Mouse (Mus musculus): ENCODE measurements at regions not wholly inside any gene's neighbourhood (a gene's known extent, or its start where the extent isn't known, plus 50 kb on each side); places are given as distances from the start of the nearest gene placed in this dataset.
"Not testable (repeated sequence)": the region's sequence is repeated elsewhere in the genome, so short reads cannot be mapped to it uniquely, and the experiment has no call there.

DNA sequence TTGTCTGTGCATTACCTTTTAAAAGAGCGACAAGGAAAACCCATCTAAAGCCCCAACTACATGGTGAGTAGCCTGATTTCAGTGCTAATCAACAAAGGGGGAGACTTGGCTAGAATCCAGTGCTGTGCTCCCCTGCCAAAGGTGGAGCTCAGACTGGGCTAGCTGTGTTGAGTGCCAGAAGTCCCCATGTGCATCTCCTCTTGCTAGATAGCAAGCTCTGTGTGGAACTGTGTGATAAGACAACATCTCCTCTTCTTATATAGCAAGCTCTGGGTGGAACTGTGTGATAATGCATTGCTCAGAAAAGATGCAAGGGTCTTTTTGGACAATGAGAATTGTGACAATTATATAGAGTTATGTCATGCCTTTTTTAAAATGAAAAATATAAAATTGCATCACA is 741.4 kb downstream of the Adam6a start:
- DNase-seq, result no peak

DNA sequence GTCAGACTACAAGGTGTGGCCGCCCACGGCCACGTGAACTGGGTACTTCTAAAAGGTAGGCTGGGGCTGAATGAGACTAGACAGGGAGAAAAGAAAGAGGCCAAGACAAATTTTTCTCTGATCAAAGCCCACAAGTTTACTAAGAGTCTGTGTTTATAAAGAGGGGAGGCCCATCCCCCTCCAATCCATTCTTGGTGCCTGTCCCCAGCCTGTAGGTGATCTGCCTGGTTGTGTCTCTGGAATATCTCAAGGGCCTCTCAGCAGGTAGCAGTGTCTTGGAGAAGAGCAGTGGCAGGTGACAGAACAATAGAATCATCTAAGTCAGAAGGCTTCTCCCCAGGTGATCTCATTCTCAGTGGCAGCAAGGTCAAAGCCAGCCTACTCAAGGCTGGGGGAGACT is 743.3 kb downstream of the Adam6a start:
- no peak for DNase-seq

GRCm38 (mm10) chr12:114291083-114291482 is 747.4 kb downstream of the Adam6a start:
- no peak for DNase-seq

- DNase-seq, result no peak
These were observed 756.1 kb downstream of the Adam6a start for GRCm38 (mm10) chr12:114299771-114300170.

- no peak for DNase-seq
These were observed 758.0 kb downstream of the Adam6a start for GRCm38 (mm10) chr12:114301728-114302127.

DNA sequence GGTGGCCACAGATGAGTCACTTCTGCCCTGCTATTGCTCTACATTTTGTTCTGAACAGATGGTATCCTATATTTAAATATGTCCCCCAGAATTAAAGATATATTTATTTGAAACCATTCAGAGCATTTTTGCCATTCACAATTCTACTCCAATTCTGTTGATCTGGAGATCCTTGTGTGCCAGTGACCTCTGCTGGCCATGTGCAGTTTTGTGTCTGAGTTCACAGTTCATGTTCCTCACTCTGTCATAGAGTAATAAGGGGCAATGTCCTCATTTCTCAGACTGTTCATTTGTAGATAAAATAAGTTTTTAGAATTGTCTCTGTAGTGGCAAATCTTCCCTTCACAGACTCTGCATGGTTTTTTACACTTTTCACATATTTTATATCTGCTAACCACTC is 788.8 kb downstream of the Adam6a start:
- no peak for DNase-seq

DNA sequence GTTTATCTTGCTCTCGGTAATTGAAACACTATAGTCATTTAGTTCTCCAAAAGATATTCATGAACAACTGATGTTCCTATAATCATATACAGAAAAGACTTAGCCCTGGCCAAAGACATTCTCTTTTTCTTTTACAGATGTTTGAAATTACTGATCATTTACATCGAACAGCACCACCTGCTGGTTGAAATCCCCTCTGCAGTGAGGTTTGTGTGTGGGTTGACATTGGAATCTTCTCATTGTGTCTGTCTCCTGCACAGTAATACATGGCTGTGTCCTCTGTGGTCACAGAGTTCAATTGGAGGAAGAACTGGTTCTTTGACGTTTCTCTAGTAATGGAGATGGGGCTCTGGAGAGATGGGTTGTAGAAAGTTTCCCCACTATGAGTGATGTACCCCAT is 822.6 kb downstream of the Adam6a start:
- peak; percentile 19 for DNase-seq

DNA sequence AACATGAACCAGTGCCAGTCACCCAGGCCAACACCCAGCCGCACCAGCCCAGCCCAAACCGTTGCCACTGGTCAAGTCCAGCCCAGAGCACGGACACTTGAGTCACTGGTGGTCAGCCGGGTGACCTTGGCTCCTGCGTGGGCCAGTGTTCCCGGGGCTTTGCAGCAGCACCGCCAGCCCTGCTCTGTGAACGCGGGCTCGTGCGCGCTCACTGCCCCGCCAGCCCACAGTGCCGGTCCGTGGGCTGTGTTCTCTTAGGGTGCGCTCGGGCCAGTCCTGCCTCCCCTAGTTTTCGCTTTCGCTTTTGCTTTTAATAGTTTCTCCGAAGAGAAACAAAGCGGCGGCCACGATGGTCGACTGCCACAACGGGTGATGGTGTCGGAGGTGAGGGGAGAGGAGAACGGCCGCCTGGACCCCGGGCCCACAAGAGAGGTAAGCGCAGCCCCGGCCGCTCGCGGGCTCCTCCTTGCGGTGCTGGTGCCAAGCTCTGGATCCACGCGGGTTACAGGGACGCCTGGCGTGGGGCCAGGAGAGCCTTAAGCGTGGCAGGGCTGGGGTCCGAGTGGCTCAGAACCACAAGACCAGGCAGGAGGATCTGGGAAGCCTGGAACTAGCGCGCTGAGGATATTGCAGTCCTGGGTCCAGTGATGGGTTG is 835.1 kb downstream of the Adam6a start:
- peak; percentile 47 for DNase-seq

- DNase-seq, result peak; percentile 2
These were observed 847.7 kb downstream of the Adam6a start for GRCm38 (mm10) chr12:114391447-114391846.

DNA sequence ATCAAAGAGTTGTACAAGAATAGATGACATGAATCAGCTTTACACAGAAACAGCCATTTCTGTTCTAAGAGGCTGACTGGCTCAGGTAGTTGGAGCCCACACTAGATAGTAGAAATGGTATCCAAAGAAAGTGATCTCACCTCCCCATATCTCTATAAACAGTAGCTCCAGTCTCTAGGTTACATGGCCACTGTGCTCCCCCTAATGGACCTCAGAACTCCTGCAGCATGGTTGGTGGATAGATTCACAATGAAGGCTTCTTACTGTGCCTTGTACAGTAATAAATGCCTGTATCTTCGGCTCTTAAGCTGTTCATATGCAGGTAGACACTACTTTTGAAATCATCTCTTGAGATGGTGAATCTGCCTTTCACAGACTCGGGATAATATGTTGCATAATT is 862.5 kb downstream of the Adam6a start:
- DNase-seq, result no peak

DNA sequence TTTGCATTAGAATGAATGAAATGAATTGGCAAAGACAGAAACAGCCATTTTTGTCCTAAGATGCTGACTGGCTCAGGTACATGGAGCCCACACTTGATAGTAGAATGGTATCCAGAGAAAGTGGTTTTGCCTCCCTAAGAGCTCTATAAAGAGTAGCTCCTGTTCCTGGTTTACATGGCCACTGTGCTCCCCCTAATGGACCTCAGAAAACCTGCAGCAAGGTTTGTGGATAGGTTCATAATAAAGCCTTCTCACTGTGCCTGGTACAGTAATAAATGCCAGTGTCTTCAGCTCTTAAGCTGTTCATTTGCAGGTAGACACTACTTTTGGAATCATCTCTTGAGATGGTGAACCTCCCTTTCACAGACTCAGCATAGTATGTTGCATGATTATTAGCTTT is 890.8 kb downstream of the Adam6a start:
- peak; percentile 3 for DNase-seq

DNA sequence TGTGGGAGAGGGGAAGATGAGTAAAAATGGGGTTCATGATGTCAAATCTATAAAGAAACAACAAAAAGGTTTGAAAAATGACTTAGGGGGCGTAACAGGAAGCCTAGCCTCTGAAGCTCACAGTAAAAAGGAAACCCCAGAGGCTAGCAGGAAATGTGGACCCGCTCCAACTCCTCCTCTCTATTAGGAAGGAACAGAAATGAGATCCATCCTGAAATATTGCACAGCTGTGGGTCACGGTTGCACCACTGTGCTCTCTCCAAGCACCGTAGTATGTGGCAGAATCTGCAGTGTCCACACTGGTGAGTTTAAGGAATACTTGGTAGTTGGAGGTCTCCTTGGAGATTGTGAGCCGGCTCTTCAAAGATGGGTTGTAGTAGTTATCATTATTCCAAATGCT is 918.3 kb downstream of the Adam6a start:
- DNase-seq, result no peak

DNA sequence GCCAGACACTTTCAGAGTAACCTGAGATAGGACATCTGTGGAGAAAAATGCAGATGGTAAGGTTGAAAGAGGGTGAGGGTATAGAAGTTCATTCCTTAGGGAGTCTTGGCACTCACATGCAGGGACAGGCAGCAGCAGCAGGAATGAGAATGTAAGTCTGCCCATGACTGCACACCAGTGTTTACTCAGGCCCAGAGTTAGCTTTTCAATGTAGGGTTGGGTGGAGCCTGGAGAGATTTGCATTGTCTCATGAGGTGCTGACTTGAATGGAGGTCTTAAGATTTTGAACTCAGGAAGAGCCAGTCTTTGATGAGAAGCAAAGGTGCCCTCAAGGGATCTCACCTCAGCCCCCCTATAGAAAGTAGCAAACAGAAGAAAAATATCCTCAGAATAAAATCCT is 918.9 kb downstream of the Adam6a start:
- DNase-seq, result no peak

DNA sequence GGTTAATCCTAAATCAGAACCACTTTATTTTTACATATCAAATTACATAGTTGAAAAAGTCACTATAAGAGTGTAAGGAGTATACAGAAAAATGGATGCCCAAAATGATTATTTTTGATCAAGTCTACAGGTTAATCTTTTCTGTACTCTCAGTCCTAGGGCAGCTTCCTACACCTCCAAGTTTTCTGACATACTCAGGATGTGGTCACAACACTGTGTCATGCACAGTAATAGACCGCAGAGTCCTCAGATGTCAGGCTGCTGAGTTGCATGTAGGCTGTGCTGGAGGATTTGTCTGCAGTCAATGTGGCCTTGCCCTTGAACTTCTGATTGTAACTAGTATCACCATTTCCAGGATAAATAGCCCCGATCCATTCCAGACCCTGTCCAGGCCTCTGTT is 925.1 kb downstream of the Adam6a start:
- no peak for DNase-seq

DNA sequence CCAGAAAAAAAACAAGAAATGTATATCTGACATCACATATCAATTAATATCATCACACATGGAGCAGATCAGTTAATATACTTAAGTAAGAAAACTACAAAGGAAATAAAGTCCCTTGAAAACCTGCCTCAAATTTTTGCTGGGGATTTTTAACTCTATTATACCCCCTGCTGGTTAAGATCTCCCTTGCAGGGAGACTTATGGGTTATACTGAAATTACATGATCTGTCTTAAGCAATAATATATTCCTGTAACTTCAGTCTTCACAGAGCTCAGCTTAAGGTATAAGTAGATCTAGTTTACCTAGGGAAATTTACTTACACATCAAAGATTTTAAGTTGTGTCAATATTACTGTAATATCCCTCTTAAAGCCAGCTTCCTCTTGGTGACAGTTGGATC is 929.0 kb downstream of the Adam6a start:
- DNase-seq, result not testable (repeated sequence)

DNA sequence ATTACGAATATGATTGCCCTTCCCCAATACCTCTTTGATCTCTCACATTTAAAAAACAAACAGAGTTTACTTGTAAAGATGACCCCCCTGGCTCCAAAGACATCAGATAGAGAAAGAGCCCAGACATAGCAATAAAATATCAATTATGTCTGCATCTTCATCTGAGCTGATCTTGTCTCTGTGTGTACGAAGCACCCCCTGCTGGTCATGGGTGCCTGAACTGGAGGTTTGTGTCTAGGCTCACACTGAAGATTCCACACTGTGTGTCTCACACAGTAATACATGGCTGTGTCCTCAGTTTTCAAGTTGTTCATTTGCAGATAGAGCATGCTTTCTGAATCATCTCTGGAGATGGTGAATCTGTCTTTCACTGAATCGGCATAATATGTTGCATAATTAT is 935.0 kb downstream of the Adam6a start:
- no peak for DNase-seq

- not testable (repeated sequence) for DNase-seq
These were observed 949.9 kb downstream of the Adam6a start for GRCm38 (mm10) chr12:114493500-114494031.

DNA sequence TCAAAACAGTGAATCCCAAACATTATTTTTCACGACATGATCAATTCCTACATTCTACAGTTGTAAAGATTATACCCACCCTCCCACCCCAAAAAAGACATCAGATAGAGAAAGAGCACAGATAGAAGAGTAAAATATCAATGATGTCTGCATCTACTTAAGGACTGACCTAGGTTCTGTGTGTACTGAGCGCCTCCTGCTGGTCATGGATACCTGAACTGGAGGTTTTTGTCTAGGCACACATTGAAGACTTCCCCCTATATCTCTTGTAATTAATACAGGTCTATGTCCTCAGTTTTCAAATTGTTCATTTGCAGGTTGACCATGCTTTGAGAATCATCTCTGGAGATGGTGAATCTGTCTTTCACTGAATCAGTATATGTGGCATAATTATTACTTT is 952.0 kb downstream of the Adam6a start:
- DNase-seq, result no peak

DNA sequence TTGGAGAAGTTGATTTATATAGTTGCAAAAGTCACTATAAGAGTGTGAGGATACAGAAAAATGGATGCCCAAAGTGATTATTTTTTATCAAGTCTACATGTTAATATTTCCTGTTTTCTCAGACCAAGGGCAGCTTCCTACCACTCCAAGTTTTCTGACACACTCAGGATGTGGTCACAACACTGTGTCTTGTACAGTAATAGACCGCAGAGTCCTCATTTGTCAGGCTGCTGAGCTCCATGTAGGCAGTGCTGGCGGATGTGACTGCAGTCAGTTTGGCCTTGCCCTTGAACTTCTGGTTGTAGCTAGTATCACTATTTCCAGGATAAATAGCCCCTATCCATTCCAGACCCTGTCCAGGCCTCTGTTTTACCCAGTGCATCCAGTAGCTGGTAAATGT is 969.4 kb downstream of the Adam6a start:
- no peak for DNase-seq

DNA sequence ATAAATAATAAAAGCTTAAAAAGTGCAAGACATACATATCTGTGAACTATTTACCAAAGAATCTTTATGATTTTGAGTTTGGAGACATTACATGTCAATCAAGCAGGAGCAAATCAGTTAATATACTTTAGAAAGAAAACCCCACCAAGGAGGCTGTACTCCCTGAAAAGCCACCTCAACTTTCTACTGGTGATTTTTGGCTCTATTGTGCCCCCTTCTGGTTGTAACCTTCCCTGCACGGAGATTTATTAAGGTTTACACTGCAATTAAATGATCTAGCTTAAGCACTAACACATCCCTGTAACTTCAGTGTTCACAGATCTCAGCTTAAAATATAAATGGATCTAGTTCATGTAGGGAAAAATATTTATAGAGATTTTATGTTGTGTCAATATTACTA is 998.4 kb downstream of the Adam6a start:
- DNase-seq, result not testable (repeated sequence)

DNA sequence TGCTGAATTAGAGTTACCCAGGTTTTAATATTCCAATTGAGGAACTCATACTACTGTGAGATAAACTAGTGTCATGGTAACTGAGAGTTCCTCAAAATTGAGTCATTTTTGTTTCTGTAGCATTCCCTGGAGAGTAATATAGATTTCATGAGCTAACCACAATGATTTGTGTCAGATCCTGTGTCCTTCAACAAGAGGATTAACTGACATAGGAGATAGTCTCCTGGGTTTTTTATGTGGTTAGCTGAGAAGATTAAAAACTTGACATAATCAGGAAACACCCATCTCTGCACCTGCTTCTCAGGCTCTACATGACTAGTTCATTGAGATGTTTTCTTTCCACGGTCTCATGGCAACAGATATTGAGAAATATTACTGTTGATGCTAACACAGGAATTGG is 1001.2 kb downstream of the Adam6a start:
- DNase-seq, result not testable (repeated sequence)

DNA sequence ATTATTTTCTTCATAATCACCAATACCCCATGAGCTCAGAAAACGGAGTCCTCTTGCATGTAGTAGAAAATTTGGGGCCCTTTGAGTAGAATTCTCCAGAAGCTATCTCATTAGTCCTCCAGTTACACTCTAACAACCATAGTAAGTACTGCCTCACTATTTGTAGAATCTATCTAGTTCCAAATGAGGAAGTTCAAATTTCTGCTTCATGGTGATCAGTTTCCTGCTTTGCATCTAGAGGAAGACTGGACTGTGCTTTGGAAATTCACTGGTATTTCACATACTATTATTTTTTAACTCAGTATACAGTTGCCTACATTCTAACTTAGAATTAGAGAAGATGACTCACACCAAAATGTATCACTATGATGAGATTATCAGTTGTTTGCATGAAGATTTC is 1018.7 kb downstream of the Adam6a start:
- DNase-seq, result no peak

DNA sequence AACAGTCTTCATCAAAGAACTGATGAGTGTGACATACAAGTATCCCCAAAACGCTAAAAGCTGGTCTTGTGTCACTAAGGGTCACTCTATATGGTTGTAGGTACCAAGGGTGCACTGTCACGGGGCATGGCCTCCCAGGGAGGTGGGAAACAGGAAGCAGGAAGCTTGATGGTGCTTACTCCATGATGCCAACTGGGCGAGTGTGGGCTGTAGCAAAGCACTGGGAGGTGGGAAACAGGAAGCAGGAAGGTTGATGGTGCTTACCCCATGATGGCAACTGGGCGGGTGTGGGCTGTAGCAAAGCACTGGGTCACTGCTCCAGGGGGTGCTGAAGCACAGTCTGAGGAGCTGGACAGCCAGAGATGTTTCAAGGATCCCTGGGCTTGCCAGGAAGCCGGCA is 1019.3 kb downstream of the Adam6a start:
- no peak for DNase-seq

GRCm38 (mm10) chr12:114563683-114564082 is 1020.0 kb downstream of the Adam6a start:
- DNase-seq, result no peak

- no peak for DNase-seq
These were observed 1020.6 kb downstream of the Adam6a start for GRCm38 (mm10) chr12:114564329-114564728.
